Mouse (Mus musculus): ENCODE measurements around the gene Gse1. TPM values are rescaled to one million over a fixed set of nuclear protein-coding genes. Genes with fewer than 3 reads are reported as not detected.
A peak's percentile ranks its signal among the peaks of the same experiment; 100 is the strongest.

Gene Gse1
- total RNA-seq, 4 experiments from 2014 or later: 30.7 to 64.5 (median 48.4) TPM

DNA sequence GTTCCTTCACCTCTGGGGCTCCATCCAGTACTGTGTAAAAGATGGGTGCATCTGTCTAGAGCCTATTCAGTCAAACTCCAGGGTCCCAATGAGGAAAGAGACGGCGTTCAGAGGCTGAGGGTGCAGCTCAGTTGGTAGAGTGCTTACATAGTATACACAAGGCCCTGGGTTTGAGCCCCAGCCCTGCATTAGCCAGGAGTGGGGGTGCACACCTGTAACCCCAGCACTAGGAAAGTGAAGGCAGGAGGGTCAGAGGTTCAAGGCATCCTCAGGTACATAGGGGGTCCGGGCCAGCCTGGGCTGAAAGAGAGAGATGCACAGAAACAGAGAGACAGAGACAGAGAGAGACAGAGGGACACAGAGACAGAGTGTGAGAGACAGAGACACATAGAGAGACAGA is 15.0 kb upstream of the Gse1 start:
- DNase-seq: no peak

DNA sequence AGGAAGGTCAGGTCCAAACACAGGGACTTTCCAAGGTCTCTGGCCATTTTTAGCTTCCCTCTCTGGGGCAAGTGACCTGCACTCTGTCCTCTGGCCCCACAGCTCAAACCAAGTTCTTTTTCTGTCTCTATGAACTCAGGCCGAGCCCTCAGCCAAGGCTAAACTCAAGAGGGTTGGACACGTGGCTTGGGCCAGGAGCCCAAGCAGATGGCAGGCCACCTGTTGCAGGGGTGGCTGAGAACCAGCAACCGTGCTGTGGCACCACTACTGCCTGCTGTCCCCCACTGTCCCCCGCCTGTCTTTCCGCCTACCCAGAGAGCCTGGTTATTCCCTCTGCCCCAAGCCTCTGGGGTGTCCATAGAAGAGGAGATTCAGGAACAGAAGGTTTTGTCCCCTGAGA is 14.3 kb upstream of the Gse1 start:
- DNase-seq: no peak

DNA sequence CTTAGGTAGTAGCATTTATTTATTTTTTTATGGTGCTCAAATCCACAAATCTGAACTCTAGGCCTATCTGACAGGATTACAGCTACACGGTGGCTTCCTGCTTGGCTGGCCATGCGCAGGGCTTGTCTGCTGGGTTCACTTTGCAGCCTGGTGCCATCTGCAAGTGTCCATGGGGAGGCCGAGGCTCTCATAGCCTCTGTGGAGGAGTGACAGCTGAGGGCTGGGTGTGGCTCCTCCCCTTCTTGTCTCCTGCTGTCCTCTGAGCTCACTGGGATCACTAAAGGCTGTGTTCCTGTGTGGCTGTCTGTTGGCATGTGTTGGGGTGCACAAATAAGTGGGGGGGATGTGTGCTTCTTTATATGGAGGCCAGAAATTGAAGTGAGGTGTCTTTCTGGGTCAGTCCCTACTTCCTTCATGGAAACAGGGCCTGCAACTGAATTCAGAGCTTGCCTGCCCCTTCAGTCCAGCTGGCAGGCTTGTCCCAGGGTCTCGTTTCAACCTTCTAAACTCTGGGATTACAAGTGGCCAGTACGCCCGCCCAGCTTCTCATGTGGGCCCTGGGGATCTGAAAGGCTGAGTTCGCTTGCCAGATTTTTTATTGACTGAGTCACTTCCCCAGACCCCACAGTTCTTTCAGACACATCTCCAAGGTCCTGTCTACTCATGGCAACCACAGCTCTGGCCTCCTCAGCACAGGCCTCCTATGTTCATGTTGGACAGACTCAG is 12.7 kb upstream of the Gse1 start:
- no peak for DNase-seq

DNA sequence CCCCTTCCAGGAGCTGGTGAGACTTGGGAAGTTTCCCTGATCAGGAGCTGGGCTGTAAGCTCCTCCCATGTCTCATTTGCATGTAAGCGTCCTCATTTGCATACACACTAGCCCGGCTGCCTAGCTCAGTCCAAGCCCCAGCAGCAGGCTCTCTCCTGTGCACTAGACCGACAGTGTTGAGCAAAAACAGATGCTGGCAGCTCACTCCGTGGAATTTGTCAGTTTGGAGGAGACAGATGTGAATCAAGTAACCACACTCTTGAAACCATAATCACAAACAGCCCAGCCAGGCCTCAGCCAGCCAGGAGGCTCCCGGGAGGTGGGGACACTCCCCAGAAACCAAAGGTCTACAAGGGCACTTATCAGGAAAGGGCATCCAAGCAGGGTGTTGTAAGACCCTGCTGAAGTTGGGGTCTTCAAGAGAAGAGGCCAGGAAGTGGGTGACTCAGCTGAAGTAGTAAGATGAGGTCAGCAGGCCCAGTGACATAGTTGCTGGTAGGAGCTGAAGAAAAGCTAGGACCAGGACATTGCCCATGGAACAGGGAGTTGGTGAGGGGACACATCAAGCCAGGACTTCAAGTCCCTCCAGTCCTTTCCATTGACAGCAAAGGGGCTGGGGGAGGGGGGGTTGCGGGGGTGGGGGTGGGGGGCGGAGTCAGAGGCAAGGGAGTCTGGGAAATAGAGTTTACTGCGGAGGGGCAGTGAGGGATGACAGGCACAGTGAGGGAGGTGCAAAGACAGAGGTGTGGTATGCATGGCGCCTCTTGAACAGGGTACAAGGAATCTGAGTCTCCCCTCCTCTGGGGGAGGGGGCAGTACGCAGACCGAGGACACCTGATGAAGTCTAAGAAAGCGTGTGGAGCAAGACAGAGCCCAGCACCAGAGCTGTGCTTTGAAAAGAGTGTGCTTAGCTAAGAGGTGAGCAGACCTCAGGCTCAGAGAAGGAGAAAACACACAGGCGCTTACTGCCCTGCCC is 11.1 kb upstream of the Gse1 start:
- DNase-seq: no peak

DNA sequence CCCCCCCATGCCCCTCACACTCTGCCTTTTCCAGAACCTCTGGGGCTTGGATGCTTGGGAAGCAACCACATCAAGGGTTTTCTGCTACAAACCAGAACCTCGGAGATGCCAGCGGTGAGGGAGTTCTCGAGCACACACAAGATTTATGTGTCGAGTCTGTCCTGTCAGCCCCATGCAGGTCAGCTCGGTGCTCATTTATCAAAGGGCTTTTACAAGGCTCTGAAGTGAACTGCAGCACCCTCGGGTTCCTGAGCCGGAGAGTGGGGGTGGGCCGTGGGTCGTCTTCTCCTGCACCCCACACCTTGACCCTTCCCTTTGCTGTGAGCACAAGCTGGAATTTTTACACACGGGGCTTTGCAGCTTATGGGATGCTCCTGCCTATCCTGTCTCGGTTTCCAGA is 5.7 kb upstream of the Gse1 start:
- DNase-seq: no peak

DNA sequence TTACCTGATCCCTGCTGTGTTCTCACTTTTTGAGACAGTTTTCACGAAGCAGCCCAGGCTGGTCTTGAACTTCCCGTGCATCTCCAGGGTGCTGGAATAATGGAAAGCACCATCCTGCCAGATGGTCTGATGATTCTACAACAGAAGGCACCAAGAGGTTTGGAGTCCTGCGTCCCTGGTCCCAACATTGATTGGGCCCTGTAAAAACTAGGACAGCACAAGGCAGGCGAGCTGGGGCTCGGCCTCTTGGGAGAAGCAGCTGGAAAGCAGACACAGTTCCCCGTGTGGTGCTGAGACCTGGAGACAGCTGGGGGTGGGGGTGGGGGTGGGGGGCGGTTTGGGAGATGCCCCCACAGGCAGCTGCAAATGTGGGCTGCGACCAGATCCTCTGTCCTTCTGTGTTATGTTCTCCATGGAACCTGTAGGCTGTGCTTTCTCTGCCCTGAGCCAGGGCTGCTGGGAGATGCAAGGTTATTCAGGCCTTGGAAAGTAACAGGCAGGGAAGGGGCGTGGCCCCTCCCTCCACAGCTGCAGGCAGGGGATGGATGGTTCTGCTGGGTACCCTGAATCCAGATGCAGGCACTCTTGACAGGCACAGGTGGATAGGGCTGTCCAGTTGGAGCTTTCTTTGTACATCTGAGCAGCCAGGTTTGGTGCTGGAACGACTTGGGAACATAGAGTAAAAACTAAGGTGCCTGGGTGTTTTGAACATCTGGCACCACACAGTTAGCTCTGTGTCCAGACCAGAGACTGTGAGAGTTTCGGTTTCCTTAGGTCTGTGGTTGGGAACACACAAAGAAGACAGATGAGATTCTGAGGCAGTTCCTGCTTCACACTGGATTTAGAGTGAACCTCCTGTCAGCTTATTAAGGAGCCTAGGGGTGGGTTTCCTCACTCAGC is 3.5 kb upstream of the Gse1 start:
- DNase-seq: no peak

DNA sequence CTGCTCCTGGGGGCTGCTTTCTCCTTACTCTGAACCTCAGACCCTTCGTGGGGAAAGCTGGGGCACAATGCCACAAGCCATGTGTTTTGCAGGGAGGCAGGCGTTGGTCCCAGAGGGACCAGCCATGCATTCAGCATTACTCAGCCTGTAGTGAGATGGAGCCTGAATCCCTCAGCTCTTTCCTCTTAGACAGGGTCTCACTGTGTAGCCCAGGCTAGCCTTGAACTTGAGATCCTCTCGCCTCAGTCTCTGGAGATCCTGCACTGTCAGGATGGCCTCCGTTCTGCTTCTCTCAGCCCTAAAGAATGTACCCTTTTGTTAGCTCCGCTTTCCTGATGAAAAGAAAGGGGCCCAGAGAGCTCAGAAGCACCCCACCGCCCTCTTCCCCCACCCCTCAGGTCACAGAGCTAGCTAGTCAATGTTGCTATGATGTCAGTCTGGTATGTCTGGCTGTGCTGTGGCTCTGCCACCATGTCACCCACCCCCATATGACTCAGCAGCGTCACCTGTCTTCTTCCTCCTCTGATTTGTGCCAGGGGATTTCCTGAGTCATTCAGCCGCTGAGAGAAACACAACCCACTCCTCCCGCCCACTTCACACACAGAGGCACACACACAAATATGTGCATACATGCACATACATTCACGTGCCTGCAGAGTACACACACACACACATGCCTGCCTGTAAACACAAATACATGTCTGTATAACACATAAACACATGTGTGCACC is 2.7 kb upstream of the Gse1 start:
- DNase-seq: no peak

DNA sequence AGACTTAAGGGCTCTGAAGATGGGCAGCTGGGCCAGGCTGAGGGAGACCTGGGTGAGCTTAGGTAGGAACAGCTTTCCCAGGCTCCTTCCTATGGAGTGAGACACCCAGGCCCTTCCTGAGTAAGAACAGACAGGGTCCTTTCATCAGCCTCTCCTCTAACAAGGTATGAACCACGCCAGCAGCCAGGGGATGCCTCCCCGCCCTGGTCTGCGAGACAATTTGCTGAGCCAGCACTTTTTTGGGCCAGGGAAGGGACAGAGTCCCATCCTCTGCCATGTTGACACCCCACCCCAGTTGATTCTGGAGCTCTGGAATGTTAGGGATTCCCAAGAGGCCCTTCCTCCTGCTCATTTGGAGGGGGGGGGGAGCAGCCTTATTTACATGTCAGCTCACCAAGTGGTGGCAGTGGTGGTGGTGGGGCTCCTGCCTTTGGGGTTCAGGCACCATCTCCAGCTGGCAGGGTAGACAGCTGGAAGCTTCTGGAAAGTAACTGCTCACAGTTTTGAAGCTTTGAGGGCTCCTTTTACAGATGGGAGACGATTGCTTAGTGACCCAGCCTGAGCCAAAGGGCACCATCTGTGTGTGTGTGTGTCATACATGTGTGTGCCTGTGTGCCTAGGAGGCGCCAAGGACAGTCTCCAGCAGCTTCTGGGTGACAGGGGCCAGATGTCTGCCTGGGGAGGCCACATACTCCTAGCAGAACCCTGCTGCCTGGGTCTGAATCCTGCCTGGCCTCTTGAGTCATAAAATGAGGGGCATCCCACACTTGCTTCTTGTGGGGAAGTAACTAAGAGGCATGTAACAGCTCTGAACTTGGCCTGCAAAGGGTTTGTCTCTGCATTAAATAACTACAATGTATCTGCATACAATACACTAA is 1.3 kb upstream of the Gse1 start:
- DNase-seq: no peak

DNA sequence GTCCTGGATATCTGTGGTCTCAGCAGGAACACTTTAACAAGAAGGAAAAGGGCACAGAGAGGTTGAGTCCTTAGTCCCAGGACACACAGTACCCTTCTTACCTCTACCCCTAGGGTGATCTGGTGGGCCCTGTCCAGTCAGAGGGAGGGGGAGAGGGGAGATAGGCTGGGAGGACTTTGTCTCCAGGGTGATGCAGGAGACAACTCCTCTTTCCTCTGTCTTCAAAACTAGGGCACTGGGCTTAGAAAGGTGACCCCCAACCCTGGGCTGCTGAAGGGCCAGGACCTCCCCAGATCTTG is 729 bp upstream of the Gse1 start:
- DNase-seq: no peak

DNA sequence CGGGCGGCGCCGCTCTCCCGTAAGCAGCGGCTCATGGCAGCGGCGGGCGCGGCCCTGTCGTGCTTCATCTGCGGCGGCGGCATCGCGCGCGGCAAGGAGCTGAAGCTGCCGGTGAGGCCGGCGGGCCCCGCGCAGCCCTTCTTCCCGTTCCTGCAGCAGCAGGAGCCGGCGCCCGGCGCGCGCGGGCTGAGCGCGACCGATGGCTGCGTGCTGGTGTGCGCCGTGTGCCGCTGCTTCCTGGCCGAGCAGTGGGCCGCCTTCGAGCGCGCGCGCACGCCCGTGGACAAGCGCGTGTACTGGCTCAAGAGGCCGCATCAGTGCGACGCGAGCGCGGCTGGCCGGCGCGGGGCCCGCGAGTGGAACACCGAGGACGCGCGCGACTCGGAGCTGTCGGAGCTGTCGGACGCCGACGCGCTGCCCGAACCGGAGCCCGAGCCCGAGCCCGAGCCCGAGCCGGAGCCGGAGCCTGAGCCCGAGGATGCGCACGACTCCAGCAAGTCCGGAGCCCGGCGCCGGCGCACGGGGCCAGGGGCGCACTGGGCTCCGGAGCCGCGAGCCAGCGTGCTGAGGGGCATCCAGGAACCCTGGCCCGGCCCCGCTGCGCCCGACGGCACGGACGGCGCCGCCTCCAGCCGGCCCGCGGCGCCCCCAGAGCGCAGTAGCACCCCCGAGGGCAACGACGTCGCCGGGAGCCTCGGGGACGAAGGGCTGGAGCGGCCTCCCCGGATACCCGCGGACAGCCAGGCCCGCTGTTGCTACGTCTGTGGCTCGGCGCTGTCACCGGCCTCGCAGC is 721 bp downstream of the Gse1 start:
- no peak for DNase-seq

DNA sequence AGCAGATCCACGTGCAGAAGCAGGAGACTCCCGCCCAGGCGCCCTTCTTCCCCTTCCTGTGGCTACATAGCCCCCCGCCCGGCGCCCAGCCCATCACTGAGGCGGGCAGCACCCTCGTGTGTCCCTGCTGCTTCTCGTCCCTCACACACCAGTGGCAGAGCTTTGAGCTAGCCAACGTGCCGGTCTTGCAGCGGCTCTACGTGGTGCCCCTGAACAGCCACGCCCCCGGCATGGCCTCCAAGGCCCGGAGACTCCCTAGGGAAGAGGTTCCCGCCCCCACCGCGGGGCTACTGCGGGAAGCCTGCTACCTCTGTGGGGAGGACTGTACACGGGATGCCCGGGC is 1.3 kb downstream of the Gse1 start:
- DNase-seq: peak; percentile 72

DNA sequence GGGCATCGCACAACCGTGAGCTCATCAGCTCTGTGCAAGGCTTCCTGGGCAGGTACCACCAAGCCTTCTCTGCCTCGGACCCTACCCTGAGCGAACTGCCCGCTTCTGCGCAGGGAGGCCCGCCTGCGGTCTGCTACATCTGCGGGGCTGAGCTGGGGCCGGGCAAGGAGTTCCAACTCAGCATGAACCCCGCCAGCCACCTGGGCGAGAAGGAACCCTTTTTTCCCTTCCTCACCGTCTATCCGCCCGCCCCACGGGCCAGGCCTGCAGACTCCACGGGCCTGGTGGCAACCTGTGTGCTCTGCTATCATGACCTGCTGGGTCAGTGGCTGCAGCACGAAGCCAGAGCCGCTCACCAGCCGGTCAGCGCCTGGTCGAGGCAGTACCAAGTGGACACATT is 1.8 kb downstream of the Gse1 start:
- DNase-seq: no peak

DNA sequence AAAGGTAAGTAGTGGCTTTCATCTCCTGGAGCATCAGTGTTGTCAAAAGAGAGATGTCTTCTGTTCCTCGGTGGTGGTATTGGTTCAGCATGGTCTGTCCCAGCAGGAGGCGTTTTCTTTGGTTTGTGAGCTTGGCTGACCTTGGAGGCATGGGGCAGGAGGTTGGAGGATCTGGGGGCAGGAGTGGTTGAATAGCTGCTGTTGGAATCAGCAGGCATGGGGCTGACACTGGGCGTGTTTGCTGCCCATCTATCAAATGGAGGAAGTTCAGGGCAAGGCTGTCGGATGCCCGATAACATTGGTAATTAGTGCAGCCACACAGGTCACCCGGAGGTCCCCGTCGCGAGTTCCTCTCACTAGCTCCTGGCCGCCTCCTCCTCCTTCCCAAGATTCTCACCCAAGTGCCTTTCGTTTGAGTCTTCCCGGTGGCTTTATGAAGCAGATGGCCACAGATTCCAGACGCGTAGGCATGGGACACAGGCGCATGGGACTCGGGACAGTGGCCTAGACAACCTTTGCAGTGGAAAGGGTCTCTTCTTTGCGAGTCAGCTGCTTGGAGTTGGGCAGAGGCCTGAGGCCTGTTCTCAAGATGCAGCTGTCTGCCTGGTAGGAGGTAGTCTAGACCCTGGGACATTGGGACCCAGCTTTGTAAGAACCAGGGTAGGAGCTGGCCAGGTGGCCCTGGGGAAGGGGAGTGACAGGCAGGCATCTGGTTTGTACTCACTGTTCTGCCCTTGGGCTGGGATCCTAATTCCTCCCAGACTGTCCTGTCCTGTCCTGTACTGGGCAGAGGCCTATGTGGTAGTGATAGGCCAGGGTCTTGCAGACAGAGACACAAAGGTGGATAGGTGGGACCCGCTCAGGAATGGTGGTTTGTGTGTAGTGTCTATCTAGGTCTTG is 2.7 kb downstream of the Gse1 start:
- DNase-seq: no peak

DNA sequence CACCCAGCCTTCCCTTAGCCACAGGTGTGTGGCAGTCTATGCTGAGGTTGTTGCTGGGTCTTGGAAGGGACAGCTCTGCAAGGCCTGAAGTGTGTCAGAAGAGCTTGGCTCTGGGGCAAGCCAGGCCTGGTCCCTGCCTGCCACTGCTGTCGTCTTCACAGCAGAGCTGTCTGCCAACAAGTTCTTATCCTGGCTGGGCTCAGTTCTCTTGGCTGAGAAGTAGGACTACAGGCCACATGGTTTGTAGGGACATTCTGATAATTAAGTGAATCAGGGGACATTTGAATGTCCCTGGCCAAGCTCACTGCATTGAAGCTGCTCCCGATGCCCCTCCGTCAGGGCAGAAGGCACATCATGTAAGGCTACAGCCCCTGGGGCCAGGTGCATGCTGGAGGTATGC is 3.6 kb downstream of the Gse1 start:
- DNase-seq: no peak

DNA sequence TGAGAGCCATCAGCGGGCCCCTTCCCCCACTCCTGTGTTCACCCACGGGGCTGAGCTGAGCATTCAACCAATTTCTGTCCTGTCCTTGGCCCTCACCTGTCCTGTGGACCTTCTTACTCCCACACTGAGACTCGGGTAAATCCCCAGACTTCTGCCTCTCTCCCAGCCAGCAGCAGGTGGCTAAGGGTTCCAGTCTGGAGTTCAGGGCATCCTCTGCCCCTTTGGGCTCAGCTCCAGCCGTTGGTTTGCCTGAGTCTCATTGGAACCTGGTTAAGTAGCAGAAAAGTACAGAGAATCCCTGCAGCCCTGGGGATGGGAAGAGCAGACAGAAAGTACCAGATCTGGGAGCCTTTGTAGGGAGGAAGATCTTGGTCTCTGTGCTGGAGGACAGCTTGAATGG is 4.1 kb downstream of the Gse1 start:
- DNase-seq: no peak

DNA sequence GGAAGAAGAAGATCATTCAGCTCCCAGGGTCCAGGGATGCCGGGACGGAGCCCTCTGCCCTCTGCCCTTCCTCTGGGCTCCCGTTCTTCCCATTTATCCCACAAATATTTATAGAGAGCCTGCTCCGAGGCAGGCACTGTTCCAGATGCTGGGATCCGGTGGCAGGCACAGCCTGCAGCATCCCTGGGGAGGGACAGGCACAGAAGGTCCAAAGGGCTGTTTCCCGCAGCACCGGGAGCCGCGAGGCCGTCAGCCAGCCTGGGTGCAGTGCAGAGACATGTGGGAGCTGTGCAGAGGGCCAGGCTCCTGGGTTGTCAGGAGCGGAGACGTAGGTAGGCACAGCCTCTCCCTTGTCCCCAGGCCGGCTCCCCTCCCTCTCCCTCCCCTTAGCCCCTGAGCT is 4.7 kb downstream of the Gse1 start:
- DNase-seq: no peak

DNA sequence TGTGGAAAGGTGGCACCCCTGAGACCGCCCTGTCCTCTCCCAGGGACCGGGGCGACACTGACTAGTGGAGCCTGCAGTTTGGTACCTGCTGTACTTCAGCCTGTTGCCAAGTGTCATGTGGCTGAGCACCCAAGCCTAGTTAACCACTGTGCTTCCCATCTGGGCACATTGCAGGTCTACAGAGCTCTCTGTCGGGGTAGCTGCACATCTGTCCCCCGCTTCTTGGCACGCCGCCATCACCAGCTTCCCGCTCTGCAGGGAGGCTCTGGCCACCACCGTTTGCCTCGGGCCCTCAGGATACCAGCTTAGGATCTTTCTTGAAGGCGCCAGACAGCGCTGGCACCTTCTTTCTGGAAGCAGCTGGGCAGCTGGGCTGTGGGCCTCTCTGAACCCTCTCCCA is 6.2 kb downstream of the Gse1 start:
- no peak for DNase-seq

DNA sequence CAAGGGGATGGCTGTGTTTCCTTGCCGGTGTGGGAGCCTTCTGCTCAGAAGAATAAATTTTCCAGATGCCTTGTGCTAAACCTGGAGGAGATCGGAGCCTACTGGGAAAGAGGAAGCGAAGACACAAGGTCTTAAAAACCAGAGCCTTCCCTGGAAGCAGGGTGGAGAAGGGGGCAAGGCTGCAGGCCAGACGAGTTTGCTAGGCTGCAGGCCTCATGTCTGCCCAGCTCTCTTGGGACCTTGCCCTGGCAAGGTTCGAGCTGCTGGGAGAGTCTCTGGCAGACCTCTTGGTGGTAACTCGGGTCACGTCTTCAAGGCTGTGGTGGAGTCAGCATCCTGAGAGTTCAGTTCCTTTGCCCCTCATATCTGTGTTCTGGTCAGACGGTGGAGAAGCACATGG is 6.6 kb downstream of the Gse1 start:
- DNase-seq: no peak

DNA sequence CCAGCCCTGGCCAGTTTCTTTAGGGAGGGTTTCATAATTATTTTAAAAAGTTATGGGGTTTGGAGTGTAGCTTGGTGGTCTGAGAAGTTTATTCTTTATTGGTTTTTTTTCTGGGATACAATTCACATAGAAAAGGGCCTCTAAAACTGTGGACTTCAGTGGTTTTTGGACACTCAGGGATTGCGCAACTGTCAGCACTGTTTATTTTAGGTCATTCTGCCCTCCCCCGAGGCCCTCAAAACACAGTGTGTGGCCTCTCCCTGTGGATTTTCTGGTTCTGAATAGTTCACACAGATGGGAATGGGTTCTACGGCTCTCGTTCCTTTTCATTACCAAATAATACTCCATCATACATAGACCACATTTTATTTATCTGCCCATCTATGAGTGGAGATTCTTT is 15.0 kb downstream of the Gse1 start:
- no peak for DNase-seq

All from adrenal gland, adult 8-10 months (tissue).